Mouse (Mus musculus) neural tube, embryonic 14.5 days (tissue): ENCODE data around the gene Golga7b. TPM values are rescaled to one million over a fixed set of nuclear protein-coding genes. Genes with fewer than 3 reads are reported as not detected.
A peak's percentile ranks its signal among the peaks of the same experiment; 100 is the strongest.

ENCODE experiments used
- ATAC-seq: fragments of 200-750 bp; cut with Nextera tagmentation; 2 replicates; pipeline ENCODE4 v1.8.0; 2017; ENCODE audit warnings: low read depth, mild to moderate bottlenecking, moderate TSS enrichment, moderate library complexity
- H3K27ac ChIP-seq: fragments of 300-500 bp; sonication (generic); 2 replicates; pipeline ENCODE4 v1.5.1; 2014; ENCODE audit warnings: low read depth, mild to moderate bottlenecking, control low read depth, low read length, moderate library complexity, mixed read lengths
- H3K27me3 ChIP-seq: fragments of 300-500 bp; sonication (generic); 2 replicates; pipeline ENCODE4 v1.6.1; 2014; ENCODE audit warnings: low read length; ENCODE audit not compliant: control insufficient read depth, insufficient read depth
- H3K36me3 ChIP-seq: fragments of 300-500 bp; sonication (generic); 2 replicates; pipeline ENCODE4 v1.6.1; 2014; ENCODE audit warnings: low read length, mixed read lengths; ENCODE audit not compliant: control insufficient read depth, insufficient read depth
- H3K4me1 ChIP-seq: fragments of 300-500 bp; sonication (generic); 2 replicates; pipeline ENCODE4 v1.6.1; 2014; ENCODE audit warnings: low read length; ENCODE audit not compliant: control insufficient read depth, insufficient read depth
- H3K4me2 ChIP-seq: fragments of 300-500 bp; sonication (generic); 2 replicates; pipeline ENCODE4 v1.6.1; 2014; ENCODE audit warnings: mild to moderate bottlenecking, low read depth, low read length, control low read depth
- H3K4me3 ChIP-seq: fragments of 300-500 bp; sonication (generic); 2 replicates; pipeline ENCODE4 v1.5.1; 2014; ENCODE audit warnings: low read depth, low read length, control low read depth, mixed read lengths
- H3K9ac ChIP-seq: fragments of 300-500 bp; sonication (generic); replicated peaks from 2 replicates; pipeline ENCODE4 v1.6.1; 2014; ENCODE audit warnings: low read depth, mild to moderate bottlenecking, control low read depth, low read length, mixed read lengths
- H3K9me3 ChIP-seq: fragments of 300-500 bp; sonication (generic); 2 replicates; pipeline ENCODE4 v1.6.1; 2016; ENCODE audit warnings: low read length; ENCODE audit not compliant: control insufficient read depth
- WGBS: fragments of 180-500 bp; shearing (Covaris S2); extraction: QIAGEN DNeasy Blood & Tissue Kit; methylation state at CpG from one replicate; pipeline ENCODE4 v1.1.7; 2014; 5-methylcytosine and 5-hydroxymethylcytosine counted together
- polyA plus RNA-seq: library from polyadenylated mRNA; unstranded; fragments of >200 nt; fragmentation: Nextera tagmentation; extraction: Ambion mirVana; gene quantifications from 2 replicates; pipeline ENCODE4 v1.2.1, GENCODE M21; 2014

Gene Golga7b
- polyA plus RNA-seq, 1 experiment from 2014 or later = 62.5 TPM

GRCm38 (mm10) chr19:42278461-42278860 lies 31.1 kb downstream of the Golga7b start:
- Histone ChIP-seq H3K27me3 (no peaks in the 10 kb centered on the region), H3K4me2 (no peak overlapping the region), H3K9ac (no peak overlapping the region), H3K4me1 (no peaks in the 10 kb centered on the region), H3K4me3 (no peak overlapping the region), H3K36me3 (no peaks in the 10 kb centered on the region), H3K9me3 (no peaks in the 10 kb centered on the region), H3K27ac (no peak overlapping the region)
- no peak for ATAC-seq
- 87% methylated on average over 5 of the region's 5 CpGs for WGBS

DNA sequence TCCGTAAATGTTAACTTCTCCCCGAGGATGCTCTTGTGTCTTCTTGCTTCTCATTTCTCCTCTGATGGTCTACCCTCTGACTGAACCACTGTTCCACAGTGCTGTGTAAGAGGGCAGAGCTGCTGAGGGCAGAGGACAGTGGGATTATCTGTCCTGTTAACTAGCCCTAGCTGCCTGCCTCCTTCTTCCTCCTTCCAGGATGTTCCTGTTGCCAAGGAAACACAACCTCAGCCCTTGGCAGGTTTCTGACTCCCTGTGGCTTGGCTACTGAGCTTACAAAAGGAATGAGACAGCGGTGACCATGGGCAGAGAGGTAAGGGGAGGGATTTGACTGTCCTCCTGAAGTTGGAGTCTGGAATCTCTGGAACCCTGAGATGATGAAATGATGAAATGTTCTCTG lies 32.2 kb downstream of the Golga7b start:
- no peaks in the 10 kb centered on the region for H3K4me1 ChIP-seq
- no peak overlapping the region for H3K9ac ChIP-seq
- no peaks in the 10 kb centered on the region for H3K9me3 ChIP-seq
- no peak overlapping the region for H3K27ac ChIP-seq
- 66% methylated on average over 3 of the region's 3 CpGs for WGBS
- ATAC-seq = no peak
- no peak overlapping the region for H3K4me2 ChIP-seq
- H3K4me3 ChIP-seq = no peak overlapping the region
- no peaks in the 10 kb centered on the region for H3K27me3 ChIP-seq
- no peaks in the 10 kb centered on the region for H3K36me3 ChIP-seq

GRCm38 (mm10) chr19:42284178-42284577 lies 36.8 kb downstream of the Golga7b start:
- ATAC-seq = no peak
- Histone ChIP-seq H3K27me3 (no peaks in the 10 kb centered on the region), H3K9ac (no peak overlapping the region), H3K36me3 (no peaks in the 10 kb centered on the region), H3K4me1 (no peaks in the 10 kb centered on the region), H3K4me3 (no peak overlapping the region), H3K4me2 (no peak overlapping the region), H3K9me3 (no peaks in the 10 kb centered on the region), H3K27ac (no peak overlapping the region)
- WGBS = 81% methylated on average over 8 of the region's 8 CpGs

GRCm38 (mm10) chr19:42288361-42288760 lies 41.0 kb downstream of the Golga7b start:
- no peak overlapping the region for H3K9ac ChIP-seq
- H3K27me3 ChIP-seq = no peaks in the 10 kb centered on the region
- H3K4me2 ChIP-seq = no peak overlapping the region
- H3K27ac ChIP-seq = no peak overlapping the region
- H3K4me1 ChIP-seq = peaks cover 7% of the 10 kb centered on the region; the same call in 1 of the 2 replicates
- WGBS = 44% methylated on average over 4 of the region's 4 CpGs
- H3K9me3 ChIP-seq = no peaks in the 10 kb centered on the region
- no peak overlapping the region for H3K4me3 ChIP-seq
- no peak for ATAC-seq
- H3K36me3 ChIP-seq = no peaks in the 10 kb centered on the region

- WGBS = 16% methylated on average over 7 of the region's 7 CpGs
- H3K4me1 ChIP-seq = peaks cover 7% of the 10 kb centered on the region; the same call in 1 of the 2 replicates
- no peaks in the 10 kb centered on the region for H3K9me3 ChIP-seq
- no peak overlapping the region for H3K9ac ChIP-seq
- no peak overlapping the region for H3K27ac ChIP-seq
- H3K27me3 ChIP-seq = no peaks in the 10 kb centered on the region
- H3K36me3 ChIP-seq = no peaks in the 10 kb centered on the region
- no peak overlapping the region for H3K4me2 ChIP-seq
- no peak overlapping the region for H3K4me3 ChIP-seq
- no peak for ATAC-seq
Measured at GRCm38 (mm10) chr19:42290954-42291661, 43.7 kb downstream of the Golga7b start.

GRCm38 (mm10) chr19:42292106-42292505 lies 44.7 kb downstream of the Golga7b start:
- H3K4me1 ChIP-seq = peaks cover 7% of the 10 kb centered on the region; the same call in 1 of the 2 replicates

GRCm38 (mm10) chr19:42293216-42293615 lies 45.8 kb downstream of the Golga7b start:
- H3K9me3 ChIP-seq = no peaks in the 10 kb centered on the region
- H3K9ac ChIP-seq = no peak overlapping the region
- H3K36me3 ChIP-seq = no peaks in the 10 kb centered on the region
- no peak overlapping the region for H3K4me3 ChIP-seq
- WGBS = 73% methylated on average over 6 of the region's 6 CpGs
- no peak overlapping the region for H3K27ac ChIP-seq
- H3K4me2 ChIP-seq = no peak overlapping the region
- no peak for ATAC-seq
- H3K4me1 ChIP-seq = peaks cover 7% of the 10 kb centered on the region; the same call in 1 of the 2 replicates
- H3K27me3 ChIP-seq = no peaks in the 10 kb centered on the region

More at GRCm38 (mm10) chr19:42292106-42292505, 44.7 kb downstream of the Golga7b start:
- no peak overlapping the region for H3K4me2 ChIP-seq
- no peaks in the 10 kb centered on the region for H3K27me3 ChIP-seq
- H3K27ac ChIP-seq = no peak overlapping the region
- H3K9ac ChIP-seq = no peak overlapping the region
- no peaks in the 10 kb centered on the region for H3K9me3 ChIP-seq
- 40% methylated on average over 8 of the region's 8 CpGs for WGBS
- H3K4me3 ChIP-seq = no peak overlapping the region
- H3K36me3 ChIP-seq = no peaks in the 10 kb centered on the region
- peak; percentile 36; the same call in 1 of the 2 replicates for ATAC-seq

DNA sequence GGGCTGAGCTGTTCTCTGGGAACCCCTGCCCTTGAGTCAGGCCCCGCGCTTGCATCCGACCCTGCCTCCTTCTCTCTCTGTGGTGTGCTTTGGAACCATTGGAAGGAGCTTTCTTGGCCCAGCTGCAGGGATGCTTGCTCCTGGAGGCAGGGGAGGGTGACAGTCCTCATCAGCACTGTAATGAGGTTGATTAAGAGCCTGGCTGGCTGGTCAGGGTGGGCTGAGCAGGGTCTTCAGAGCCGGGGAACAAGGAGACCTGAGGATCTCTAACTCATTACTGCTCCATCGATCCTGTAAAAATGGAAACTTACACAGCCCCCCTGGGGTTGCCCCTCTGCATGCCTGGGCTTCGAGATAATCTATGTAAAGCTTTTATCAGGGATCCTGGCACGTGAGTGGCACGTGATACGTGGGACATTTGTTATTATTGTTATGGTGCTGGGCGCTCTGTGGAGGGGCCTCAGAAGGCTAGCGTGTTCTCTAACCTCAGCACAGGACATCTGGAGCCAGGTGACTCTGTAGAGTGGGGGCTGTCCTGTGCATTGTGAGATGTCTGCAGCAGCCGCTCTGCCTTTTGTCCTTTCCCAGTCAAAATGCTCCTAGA lies 55.9 kb downstream of the Golga7b start:
- WGBS = 48% methylated on average over 12 of the region's 12 CpGs
- Histone ChIP-seq H3K9me3 (no peaks in the 10 kb centered on the region), H3K36me3 (no peaks in the 10 kb centered on the region), H3K9ac (no peak overlapping the region), H3K4me2 (no peak overlapping the region), H3K4me3 (no peak overlapping the region), H3K4me1 (peaks cover 20% of the 10 kb centered on the region; the same call in 1 of the 2 replicates), H3K27ac (peak overlapping the region; percentile 16; the same call in 1 of the 2 replicates), H3K27me3 (no peaks in the 10 kb centered on the region)
- no peak for ATAC-seq

DNA sequence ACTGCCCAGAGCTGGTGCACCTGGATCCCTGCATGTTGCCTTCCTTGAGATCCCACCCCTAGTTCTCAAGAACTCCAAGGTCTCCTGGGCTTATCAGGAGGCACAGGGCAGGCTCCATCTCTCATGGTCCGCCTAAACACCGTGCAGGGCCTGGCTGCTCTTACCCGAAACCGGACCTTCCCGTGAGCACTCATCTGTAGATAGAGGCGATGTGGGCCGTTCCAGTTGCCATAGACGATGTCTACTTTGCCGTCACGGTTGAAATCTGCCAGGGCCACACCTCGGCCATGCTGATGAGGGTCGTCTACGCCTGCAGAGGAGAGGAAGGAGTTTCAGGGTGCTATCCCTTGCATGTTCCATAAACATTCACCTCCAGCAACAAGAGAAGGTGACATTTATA lies 57.1 kb downstream of the Golga7b start:
- ATAC-seq = no peak
- no peaks in the 10 kb centered on the region for H3K9me3 ChIP-seq
- no peak overlapping the region for H3K9ac ChIP-seq
- no peak overlapping the region for H3K4me3 ChIP-seq
- H3K4me2 ChIP-seq = no peak overlapping the region
- WGBS = 89% methylated on average over 13 of the region's 13 CpGs
- H3K27ac ChIP-seq = no peak overlapping the region
- no peaks in the 10 kb centered on the region for H3K36me3 ChIP-seq
- no peaks in the 10 kb centered on the region for H3K27me3 ChIP-seq
- peaks cover 20% of the 10 kb centered on the region; the same call in 1 of the 2 replicates for H3K4me1 ChIP-seq
